Mouse (Mus musculus): ENCODE measurements around the gene Sema5b. TPM values are rescaled to one million over a fixed set of nuclear protein-coding genes. Genes with fewer than 3 reads are reported as not detected.

Sema5b gene
- polyA plus RNA-seq, 1 experiment from 2014 or later = 0.21 TPM

DNA sequence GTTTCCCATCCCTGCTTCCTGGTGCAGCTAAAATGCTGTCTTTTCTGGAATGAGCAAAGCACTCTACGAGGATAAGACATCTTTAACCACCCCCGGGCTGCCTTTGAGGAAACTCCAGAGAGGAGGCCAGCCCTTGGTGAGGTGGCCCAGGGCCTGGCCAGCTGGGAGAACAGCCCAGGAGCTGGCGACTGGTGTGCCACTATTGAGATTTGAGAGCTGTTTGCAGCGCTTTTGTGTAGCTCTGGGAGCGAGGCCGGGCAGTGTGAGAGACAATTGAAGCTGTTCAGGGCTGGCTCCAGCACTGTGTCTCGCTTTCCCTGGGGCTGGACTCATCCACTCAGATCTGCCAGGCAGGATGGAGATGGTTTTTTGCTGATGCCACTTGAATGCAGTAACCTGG lies 40.4 kb downstream of the Sema5b start:
- no peak overlapping the region for H3K27ac ChIP-seq (replicated peaks)
- H3K27me3 ChIP-seq = no peaks in the 10 kb centered on the region
- H3K9ac ChIP-seq = no peak overlapping the region
- no peaks in the 10 kb centered on the region for H3K4me1 ChIP-seq (replicated peaks)
- H3K4me2 ChIP-seq = no peak overlapping the region
- no peak for ATAC-seq (ENCODE audit: insufficient read depth)
- H3K4me3 ChIP-seq (replicated peaks) = no peak overlapping the region
- no peaks in the 10 kb centered on the region for H3K9me3 ChIP-seq (replicated peaks)
- no peaks in the 10 kb centered on the region for H3K36me3 ChIP-seq (replicated peaks)
- WGBS (ENCODE audit: insufficient replicate concordance) = 54% methylated on average over 7 of the region's 7 CpGs

DNA sequence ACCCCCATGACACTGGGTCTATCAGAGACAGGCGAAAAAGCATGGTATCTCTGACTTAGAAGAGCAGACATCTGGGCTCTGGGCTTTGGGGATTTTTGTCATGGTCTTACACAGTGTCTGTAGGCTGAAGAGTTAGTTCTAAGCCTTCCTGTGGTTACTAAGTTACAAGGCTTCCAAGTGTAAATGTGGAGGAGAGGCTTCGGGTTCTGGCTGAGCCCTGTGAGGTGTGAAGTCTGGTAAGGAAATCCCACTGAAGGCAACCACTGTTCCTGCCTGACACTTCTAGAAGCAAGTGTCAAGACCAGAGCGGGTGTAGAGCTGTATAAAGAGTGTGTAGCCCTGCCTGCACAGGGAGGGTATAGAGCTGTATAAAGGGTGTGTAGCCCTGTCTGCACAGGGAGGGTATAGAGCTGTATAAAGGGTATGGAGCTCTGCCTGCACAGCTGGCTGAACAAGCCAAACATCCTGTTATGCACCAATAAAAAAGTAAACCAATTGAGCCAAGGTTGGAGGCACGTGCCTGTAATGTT lies 42.7 kb downstream of the Sema5b start:
- no peak overlapping the region for H3K4me2 ChIP-seq
- H3K9ac ChIP-seq = no peak overlapping the region
- H3K36me3 ChIP-seq (replicated peaks) = no peaks in the 10 kb centered on the region
- ATAC-seq (ENCODE audit: insufficient read depth) = no peak
- no peak overlapping the region for H3K4me3 ChIP-seq (replicated peaks)
- 38% methylated on average over 4 of the region's 4 CpGs for WGBS (ENCODE audit: insufficient replicate concordance)
- peaks cover 20% of the 10 kb centered on the region for H3K27me3 ChIP-seq
- H3K4me1 ChIP-seq (replicated peaks) = no peaks in the 10 kb centered on the region
- no peaks in the 10 kb centered on the region for H3K9me3 ChIP-seq (replicated peaks)
- no peak overlapping the region for H3K27ac ChIP-seq (replicated peaks)

DNA sequence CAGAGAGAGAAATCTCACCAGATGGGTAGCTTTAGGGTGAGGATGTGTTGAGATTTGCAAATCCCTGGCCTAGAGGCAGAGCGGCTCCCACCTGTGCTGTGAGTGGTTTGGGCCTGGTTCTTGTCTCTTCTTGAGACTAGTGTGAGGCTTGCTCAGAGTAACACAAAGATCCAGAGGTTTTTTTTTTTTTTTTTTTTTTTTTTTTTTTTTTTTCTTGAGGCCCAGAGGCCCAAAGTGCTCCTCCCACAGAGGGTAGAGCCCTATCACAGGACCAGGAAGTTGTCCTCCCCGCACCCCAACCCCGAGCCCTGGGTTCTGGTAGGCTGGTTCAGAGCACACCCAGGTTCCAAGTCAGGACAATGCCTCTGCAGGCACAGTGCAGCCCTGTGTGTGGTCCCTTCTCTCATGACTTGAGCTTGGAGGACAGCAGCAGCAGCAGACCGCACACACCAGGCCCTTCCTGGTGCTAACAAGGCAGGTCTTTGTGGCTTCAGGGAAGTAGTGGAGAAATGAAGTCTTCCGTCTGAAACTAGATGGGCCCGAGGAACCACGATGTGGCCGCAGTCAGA lies 44.3 kb downstream of the Sema5b start:
- peaks cover 35% of the 10 kb centered on the region for H3K27me3 ChIP-seq
- no peaks in the 10 kb centered on the region for H3K4me1 ChIP-seq (replicated peaks)
- no peaks in the 10 kb centered on the region for H3K9me3 ChIP-seq (replicated peaks)
- 71% methylated on average over 8 of the region's 8 CpGs for WGBS (ENCODE audit: insufficient replicate concordance)
- no peak overlapping the region for H3K4me3 ChIP-seq (replicated peaks)
- no peak overlapping the region for H3K4me2 ChIP-seq
- no peaks in the 10 kb centered on the region for H3K36me3 ChIP-seq (replicated peaks)
- H3K9ac ChIP-seq = no peak overlapping the region
- no peak overlapping the region for H3K27ac ChIP-seq (replicated peaks)
- no peak for ATAC-seq (ENCODE audit: insufficient read depth)

DNA sequence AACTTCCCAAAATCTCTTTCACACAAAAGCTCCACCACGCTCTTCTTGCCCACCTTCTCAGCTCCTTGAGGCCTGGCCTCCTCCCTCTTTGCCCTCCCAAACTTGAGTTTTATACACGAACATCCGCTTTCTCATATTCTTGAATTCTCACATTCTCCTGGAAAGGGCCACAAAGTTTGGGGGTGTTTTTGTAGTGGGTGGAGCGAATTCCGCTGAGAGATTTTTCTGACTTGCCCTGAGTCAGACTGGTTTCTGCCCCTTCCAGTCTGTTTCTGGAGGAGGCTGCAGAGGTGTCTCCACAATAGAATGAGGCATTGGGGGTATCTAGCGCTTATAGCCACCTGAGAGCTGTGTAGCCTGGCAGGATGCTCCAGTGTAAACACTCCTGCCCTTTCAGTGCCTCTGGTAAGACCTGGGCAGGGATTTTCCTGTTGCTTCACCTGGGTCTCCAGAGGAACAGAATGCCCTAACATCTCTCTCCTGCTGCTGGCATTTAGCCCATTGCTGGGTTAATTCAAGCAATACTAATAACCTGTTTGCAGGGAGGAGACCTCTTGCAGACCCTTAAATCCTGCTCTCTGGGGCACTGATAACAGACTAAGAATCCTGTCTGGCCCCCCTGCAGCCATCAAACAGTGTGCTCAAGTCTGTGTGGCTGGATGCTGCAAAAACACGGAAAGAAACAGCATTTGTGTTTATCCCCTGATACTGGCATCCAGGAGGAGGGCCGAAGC lies 46.3 kb downstream of the Sema5b start:
- H3K4me2 ChIP-seq = no peak overlapping the region
- ATAC-seq (ENCODE audit: insufficient read depth) = no peak
- H3K9me3 ChIP-seq (replicated peaks) = no peaks in the 10 kb centered on the region
- H3K4me3 ChIP-seq (replicated peaks) = no peak overlapping the region
- H3K9ac ChIP-seq = no peak overlapping the region
- H3K27me3 ChIP-seq = peaks cover 43% of the 10 kb centered on the region
- no peaks in the 10 kb centered on the region for H3K4me1 ChIP-seq (replicated peaks)
- no peaks in the 10 kb centered on the region for H3K36me3 ChIP-seq (replicated peaks)
- whole genome bisulfite sequencing (ENCODE audit: insufficient replicate concordance) = 52% methylated on average over 8 of the region's 8 CpGs
- no peak overlapping the region for H3K27ac ChIP-seq (replicated peaks)

- ATAC-seq (ENCODE audit: insufficient read depth) = no peak
- H3K36me3 ChIP-seq (replicated peaks) = no peaks in the 10 kb centered on the region
- H3K4me2 ChIP-seq = no peak overlapping the region; the same call in 1 of the 2 replicates
- no peak overlapping the region for H3K4me3 ChIP-seq (replicated peaks)
- no peaks in the 10 kb centered on the region for H3K9me3 ChIP-seq (replicated peaks)
- H3K4me1 ChIP-seq (replicated peaks) = no peaks in the 10 kb centered on the region
- no peak overlapping the region for H3K9ac ChIP-seq
- no peak overlapping the region for H3K27ac ChIP-seq (replicated peaks)
- peaks cover 43% of the 10 kb centered on the region for H3K27me3 ChIP-seq
- 8% methylated on average over 19 of the region's 20 CpGs for WGBS (ENCODE audit: insufficient replicate concordance)
Measured at GRCm38 (mm10) chr16:35587866-35588465, 47.0 kb downstream of the Sema5b start.

GRCm38 (mm10) chr16:35588731-35589151 lies 47.8 kb downstream of the Sema5b start:
- H3K9ac ChIP-seq = no peak overlapping the region
- ATAC-seq (ENCODE audit: insufficient read depth) = no peak
- peaks cover 43% of the 10 kb centered on the region for H3K27me3 ChIP-seq
- no peaks in the 10 kb centered on the region; the same call in 1 of the 2 replicates for H3K9me3 ChIP-seq (replicated peaks)
- 16% methylated on average over 18 of the region's 18 CpGs for WGBS (ENCODE audit: insufficient replicate concordance)
- no peaks in the 10 kb centered on the region for H3K4me1 ChIP-seq (replicated peaks)
- no peaks in the 10 kb centered on the region for H3K36me3 ChIP-seq (replicated peaks)
- no peak overlapping the region for H3K27ac ChIP-seq (replicated peaks)
- H3K4me3 ChIP-seq (replicated peaks) = no peak overlapping the region
- no peak overlapping the region for H3K4me2 ChIP-seq

DNA sequence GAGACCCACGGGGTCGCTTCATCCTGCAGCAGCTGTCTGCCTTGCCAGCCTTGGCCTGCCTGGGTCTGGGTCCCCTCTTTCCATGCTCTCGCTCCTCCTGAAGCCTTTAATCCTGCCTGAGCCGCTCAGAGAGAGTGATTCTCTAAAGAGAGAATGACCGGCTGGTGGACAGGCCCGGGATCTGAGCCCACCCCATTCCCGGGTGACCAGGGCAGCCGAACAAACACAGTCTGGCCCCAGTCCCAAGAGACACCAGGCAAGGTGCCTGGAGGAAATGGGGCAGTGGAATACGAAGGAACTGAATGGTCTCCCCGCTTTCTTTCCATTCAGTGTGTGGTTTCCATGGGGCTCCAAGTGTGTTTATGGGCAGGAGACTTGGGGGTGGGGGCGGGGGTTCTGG lies 50.8 kb downstream of the Sema5b start:
- WGBS (ENCODE audit: insufficient replicate concordance) = 29% methylated on average over 11 of the region's 11 CpGs
- Histone ChIP-seq H3K4me3 (replicated peaks) (no peak overlapping the region), H3K36me3 (replicated peaks) (no peaks in the 10 kb centered on the region), H3K27ac (replicated peaks) (no peak overlapping the region), H3K27me3 (peaks cover 42% of the 10 kb centered on the region), H3K4me1 (replicated peaks) (no peaks in the 10 kb centered on the region), H3K4me2 (no peak overlapping the region), H3K9me3 (replicated peaks) (no peaks in the 10 kb centered on the region; the same call in 1 of the 2 replicates), H3K9ac (no peak overlapping the region)
- ATAC-seq (ENCODE audit: insufficient read depth) = no peak

DNA sequence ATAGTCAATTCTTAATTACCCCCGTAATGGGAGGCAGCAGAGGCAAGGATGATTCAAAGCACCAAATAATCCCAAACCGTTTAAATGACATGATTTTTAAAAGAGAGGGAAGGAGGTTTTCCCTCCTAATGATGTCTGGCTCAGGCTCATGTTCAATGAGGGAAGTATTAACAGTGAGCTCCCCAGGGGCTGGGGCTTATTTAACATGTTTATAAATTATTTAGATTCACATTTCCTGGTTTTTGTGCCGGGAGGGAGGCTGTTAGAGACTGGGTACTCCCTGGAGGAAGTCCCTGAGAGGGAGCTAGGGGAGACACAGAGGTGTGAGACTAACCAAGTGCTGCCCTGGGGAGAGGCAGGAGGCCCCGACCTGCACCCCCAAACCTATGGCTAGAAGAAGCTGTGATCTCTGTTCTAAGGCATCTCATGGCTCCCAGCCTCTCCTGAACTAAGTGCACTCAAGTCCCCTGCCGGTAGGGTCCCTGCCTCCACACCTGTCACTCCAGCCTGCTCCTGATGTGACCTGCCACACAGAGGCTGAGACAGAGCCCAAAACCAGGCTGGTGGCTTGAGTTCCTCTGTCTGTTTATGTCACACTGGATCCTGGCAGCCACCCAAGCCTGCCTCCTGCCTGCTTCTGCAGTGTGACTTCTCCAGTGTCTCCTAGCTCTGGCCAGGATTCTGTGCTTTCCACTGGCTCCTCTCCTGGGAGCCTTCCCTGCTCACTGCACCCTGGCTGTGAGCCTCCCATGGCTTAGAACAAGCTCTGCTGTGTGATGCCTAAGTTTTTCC lies 51.5 kb downstream of the Sema5b start:
- H3K9ac ChIP-seq = no peak overlapping the region
- H3K9me3 ChIP-seq (replicated peaks) = no peaks in the 10 kb centered on the region; the same call in 1 of the 2 replicates
- H3K36me3 ChIP-seq (replicated peaks) = no peaks in the 10 kb centered on the region
- H3K4me3 ChIP-seq (replicated peaks) = no peak overlapping the region
- H3K4me1 ChIP-seq (replicated peaks) = no peaks in the 10 kb centered on the region
- H3K27me3 ChIP-seq = peaks cover 35% of the 10 kb centered on the region
- no peak overlapping the region for H3K27ac ChIP-seq (replicated peaks)
- no peak for ATAC-seq (ENCODE audit: insufficient read depth)
- 24% methylated on average over 5 of the region's 5 CpGs for WGBS (ENCODE audit: insufficient replicate concordance)
- H3K4me2 ChIP-seq = no peak overlapping the region

DNA sequence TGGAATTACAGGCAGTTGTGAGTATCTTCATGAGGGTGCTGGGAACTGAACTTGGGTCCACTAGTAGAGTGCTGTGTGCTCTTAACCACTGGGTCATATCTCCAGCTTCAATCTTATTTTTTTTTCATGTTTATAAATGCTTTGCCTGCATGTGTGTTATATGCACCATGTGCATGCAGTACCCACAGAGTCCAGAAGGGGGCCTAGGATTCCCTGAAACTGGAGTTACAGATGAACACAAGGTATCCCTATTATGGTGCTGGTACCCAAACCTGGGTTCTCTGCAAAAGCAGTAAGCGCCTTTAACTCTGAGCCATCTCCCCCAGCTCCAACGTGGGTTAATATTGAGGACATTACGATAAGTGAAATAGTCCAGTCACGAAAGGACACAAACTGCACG lies 52.5 kb downstream of the Sema5b start:
- Histone ChIP-seq H3K4me3 (replicated peaks) (no peak overlapping the region), H3K36me3 (replicated peaks) (no peaks in the 10 kb centered on the region), H3K4me2 (no peak overlapping the region), H3K27me3 (peaks cover 27% of the 10 kb centered on the region), H3K9me3 (replicated peaks) (no peaks in the 10 kb centered on the region; the same call in 1 of the 2 replicates), H3K9ac (no peak overlapping the region), H3K4me1 (replicated peaks) (no peaks in the 10 kb centered on the region), H3K27ac (replicated peaks) (no peak overlapping the region)
- no peak for ATAC-seq (ENCODE audit: insufficient read depth)
- 83% methylated on average over 5 of the region's 5 CpGs for WGBS (ENCODE audit: insufficient replicate concordance)

DNA sequence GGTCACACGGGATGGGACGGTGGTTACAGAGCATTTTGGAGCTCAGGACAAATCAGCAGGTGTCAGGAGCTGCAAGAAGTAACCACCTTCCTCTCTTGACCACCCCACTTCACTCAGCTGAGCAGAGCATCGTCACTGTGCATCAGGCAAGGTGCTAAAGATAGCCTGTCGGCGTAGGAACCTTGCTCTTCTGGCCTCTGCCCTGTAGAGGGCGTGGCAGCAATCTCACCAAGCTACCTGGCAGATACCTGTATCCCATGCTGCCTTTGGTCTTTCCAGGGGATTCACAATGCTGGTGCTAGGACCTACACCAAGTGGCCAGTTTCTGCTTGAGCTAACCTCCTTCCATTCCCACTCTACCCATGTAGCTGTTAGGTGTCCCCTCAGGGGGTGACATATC lies 55.3 kb downstream of the Sema5b start:
- no peak overlapping the region for H3K27ac ChIP-seq (replicated peaks)
- no peak for ATAC-seq (ENCODE audit: insufficient read depth)
- H3K27me3 ChIP-seq = peaks cover 11% of the 10 kb centered on the region; the same call in 1 of the 2 replicates
- 43% methylated on average over 6 of the region's 6 CpGs for WGBS (ENCODE audit: insufficient replicate concordance)
- H3K9me3 ChIP-seq (replicated peaks) = no peaks in the 10 kb centered on the region; the same call in 1 of the 2 replicates
- no peaks in the 10 kb centered on the region for H3K4me1 ChIP-seq (replicated peaks)
- no peak overlapping the region for H3K4me3 ChIP-seq (replicated peaks)
- no peak overlapping the region for H3K4me2 ChIP-seq
- no peak overlapping the region for H3K9ac ChIP-seq
- H3K36me3 ChIP-seq (replicated peaks) = no peaks in the 10 kb centered on the region

Data from liver, embryonic 15.5 days (tissue).